Mouse (Mus musculus): Measurements from ENCODE around the gene Ttc39b.
A peak's percentile ranks its signal among the peaks of the same experiment; 100 is the strongest.

The Ttc39b gene

GRCm38 (mm10) chr4:83316718-83317117 lies 7.3 kb downstream of the Ttc39b start:
- DNase-seq = peak in 1 of 2 experiments; percentile 18

- DNase-seq = no peak
These were observed 8.1 kb downstream of the Ttc39b start for GRCm38 (mm10) chr4:83315930-83316329.

GRCm38 (mm10) chr4:83314922-83315881 lies 8.9 kb downstream of the Ttc39b start:
- no peak for DNase-seq

GRCm38 (mm10) chr4:83314261-83314793 lies 9.7 kb downstream of the Ttc39b start:
- peak in 1 of 2 experiments; percentile 54 for DNase-seq

- DNase-seq = peak in 1 of 2 experiments; percentile 14
These were observed 11.7 kb downstream of the Ttc39b start for GRCm38 (mm10) chr4:83312336-83312735.

GRCm38 (mm10) chr4:83311481-83311880 lies 12.6 kb downstream of the Ttc39b start:
- DNase-seq = no peak

GRCm38 (mm10) chr4:83310990-83311389 lies 13.1 kb downstream of the Ttc39b start:
- peak; percentile 17 to 53 for DNase-seq

GRCm38 (mm10) chr4:83308914-83309313 lies 15.1 kb downstream of the Ttc39b start:
- DNase-seq = no peak

- peak; percentile 77 to 85 for DNase-seq
These were observed 16.2 kb downstream of the Ttc39b start for GRCm38 (mm10) chr4:83307686-83308469.

GRCm38 (mm10) chr4:83306879-83307278 lies 17.2 kb downstream of the Ttc39b start:
- DNase-seq = peak in 1 of 2 experiments; percentile 28

- DNase-seq = no peak
These were observed 19.0 kb downstream of the Ttc39b start for GRCm38 (mm10) chr4:83305099-83305498.

GRCm38 (mm10) chr4:83302887-83303827 lies 20.9 kb downstream of the Ttc39b start:
- DNase-seq = peak; percentile 67 to 76

GRCm38 (mm10) chr4:83302123-83302737 lies 21.8 kb downstream of the Ttc39b start:
- no peak for DNase-seq

- no peak for DNase-seq
These were observed 22.3 kb downstream of the Ttc39b start for GRCm38 (mm10) chr4:83301713-83302112.

- DNase-seq = peak; percentile 47 to 65
These were observed 39.2 kb downstream of the Ttc39b start for GRCm38 (mm10) chr4:83284768-83285350.

- DNase-seq = peak; percentile 41 to 61
These were observed 39.9 kb downstream of the Ttc39b start for GRCm38 (mm10) chr4:83283973-83284767.

- DNase-seq = peak in 1 of 2 experiments; percentile 12
These were observed 41.6 kb downstream of the Ttc39b start for GRCm38 (mm10) chr4:83282424-83282823.

- DNase-seq = no peak
These were observed 44.8 kb downstream of the Ttc39b start for GRCm38 (mm10) chr4:83279236-83279635.

GRCm38 (mm10) chr4:83274241-83274640 lies 49.8 kb downstream of the Ttc39b start:
- no peak for DNase-seq

GRCm38 (mm10) chr4:83273616-83274050 lies 50.4 kb downstream of the Ttc39b start:
- no peak for DNase-seq

All from kidney, postnatal 4 days (tissue).